Mouse (Mus musculus): ENCODE data around the gene Txn2.

Txn2 gene

DNA sequence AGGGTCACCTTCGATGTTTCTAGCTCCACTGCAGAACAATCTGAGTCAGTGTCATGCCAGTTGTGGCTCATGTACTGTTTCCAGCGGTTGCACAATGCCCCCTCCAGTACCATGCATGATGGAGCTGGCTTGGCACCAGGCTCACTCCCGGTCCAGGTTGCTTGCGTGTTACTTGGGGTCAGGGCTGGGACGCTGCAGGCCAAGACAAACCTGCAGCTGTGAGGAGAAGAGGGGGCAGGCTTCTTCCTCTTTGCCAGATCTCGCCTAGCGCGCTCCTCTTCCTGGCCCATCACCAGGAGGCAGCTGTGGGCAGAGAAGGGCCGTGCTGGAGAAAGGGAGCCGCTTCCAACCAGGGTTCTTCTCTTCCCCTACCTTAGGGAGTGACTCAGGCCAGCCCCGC lies 5.5 kb upstream of the Txn2 start:
- CTCF ChIA-PET, result interaction anchor here (0.6 to 0.7 kb wide), 2 partner anchors 28 to 66 kb away, joined by 4 to 7 read pairs; no protein-coding TSS in a partner anchor

DNA sequence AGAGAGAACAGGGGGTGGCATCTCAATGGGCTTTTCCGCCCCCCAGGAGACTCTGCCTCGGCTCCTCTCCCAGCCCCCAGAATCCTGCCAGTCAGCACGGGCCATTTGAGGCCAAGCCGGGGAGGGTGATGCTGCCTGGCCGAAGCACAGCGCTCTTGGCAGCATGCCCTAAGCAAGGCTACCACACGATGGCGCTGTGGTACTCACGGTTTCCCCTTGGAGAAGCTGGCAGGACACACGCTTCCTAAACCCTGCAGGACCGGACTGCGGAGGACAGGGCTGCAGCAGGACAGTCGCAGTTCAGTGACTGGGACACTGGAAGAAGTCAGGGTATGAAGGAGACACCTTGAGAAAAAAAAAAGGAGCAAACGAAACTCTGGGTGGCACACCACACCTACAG lies 5.0 kb upstream of the Txn2 start:
- CTCF ChIA-PET, result interaction anchor here (0.7 kb wide), 1 partner anchor 248 kb away, joined by 3 read pairs; no protein-coding TSS in a partner anchor

DNA sequence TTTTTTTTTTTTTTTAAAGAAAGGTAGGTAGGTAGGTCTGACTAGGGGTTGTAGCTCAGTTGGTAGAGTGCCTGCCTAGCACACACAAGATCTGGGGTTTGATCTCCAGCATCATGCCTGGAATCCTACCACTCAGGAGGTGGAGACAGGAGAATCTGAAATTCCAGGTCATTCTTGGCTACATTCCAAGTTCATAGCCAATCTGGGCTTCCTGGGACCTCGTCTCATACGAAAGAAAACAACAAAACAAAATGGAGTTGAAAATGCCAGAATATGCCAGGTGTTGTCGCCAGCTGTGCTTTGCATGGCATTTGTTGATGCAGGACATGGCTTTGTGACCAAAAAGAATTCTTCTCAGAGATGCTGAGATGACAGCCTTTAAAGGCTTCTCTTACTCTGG lies 4.4 kb upstream of the Txn2 start:
- CTCF ChIA-PET, result interaction anchor here (0.7 kb wide), 2 partner anchors 17 to 248 kb away, joined by 3 read pairs; no protein-coding TSS in a partner anchor

DNA sequence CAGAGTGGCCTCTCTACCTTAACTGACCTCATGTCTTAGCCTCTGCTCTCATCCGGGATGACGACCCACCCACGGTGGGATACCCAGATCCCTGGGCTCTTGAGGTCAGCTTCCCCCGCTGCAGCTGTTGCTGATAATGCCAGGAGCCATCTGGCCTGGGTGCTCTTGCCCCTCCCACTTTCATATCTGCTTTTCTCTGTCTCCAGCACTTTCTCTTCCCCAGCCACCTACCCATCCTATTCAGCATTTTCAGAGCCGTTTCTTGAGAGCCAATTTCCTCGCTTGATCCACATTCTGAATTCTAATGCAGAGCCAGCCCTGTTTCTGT lies 2.8 kb upstream of the Txn2 start:
- CTCF ChIA-PET, result interaction anchor here (0.5 to 0.7 kb wide), 2 partner anchors 116 to 610 kb away, joined by 3 to 5 read pairs; no protein-coding TSS in a partner anchor

DNA sequence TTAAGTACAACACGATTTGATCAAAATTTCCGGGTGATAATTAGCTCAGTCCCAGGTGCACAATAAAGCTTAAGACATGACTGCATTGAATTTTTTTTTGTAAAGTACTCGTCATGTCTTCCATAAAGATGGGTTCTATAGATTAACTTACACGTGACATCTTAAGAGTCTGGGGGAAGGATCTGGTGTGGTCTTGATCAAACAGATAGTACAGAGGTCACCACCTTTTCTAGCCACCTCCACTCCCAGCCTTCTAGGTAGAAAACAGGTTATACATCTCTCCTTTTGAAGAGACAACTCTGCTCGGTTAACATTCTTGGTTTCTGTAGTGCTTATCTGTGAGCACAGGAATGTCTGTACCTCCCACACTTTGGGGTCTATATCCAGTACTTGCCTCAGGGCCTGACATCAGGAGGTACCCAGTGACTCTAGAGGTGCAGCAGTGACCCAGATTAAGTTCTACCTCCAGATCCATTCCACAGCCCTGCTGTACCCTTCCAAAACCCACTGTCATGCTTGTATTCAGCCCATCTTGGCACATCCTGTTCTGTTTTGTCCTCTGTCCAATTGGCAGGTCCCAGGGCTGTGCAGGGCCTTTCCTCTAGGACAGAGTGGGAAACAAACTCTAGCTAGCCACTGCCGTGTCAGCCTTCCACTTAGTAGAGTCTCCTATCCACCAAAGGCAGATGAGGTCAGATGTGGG lies 2.3 kb upstream of the Txn2 start:
- CTCF ChIA-PET, result interaction anchor here (0.5 to 0.7 kb wide), 3 partner anchors 44 to 611 kb away, joined by 3 to 5 read pairs (median 3); no protein-coding TSS in a partner anchor

DNA sequence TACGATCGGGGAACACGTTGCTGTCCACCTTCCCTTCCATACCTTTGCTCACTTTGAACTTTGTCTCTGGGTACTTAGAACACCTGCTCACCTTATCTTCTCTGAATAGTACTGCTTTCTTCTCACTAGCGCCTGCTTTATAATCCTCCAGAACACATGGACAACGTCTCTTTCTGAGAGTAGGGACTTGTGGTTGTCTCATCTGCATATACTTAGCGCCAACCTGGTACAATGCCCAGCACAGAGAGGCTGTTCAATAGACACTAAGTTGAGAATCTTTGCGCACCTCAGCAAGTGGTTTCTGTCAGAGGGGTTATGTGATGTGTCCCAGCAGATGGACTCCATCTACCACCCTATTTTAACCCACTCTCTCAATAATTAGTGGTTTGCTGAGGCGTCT lies 998 bp upstream of the Txn2 start:
- CTCF ChIA-PET, result no interaction called here

DNA sequence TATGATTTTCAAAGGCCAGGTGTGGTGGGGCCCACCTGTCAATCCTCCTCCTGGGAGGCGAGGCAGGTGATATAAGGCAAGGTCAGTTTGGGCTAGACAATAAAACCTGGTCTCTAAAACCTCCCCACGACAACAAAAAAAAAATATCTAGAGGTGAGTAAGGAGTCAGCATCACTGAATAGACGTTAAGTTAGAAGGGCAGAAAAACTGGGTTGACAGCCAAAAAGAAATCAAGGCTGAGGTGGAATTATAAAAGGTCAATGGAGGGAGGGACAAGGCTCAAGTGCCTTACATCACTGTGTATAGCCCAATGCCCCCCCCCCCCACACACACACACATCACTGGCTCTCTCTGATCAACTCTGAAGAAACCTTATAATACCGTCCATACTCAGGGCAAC lies 715 bp downstream of the Txn2 start:
- CTCF ChIA-PET, result no interaction called here

DNA sequence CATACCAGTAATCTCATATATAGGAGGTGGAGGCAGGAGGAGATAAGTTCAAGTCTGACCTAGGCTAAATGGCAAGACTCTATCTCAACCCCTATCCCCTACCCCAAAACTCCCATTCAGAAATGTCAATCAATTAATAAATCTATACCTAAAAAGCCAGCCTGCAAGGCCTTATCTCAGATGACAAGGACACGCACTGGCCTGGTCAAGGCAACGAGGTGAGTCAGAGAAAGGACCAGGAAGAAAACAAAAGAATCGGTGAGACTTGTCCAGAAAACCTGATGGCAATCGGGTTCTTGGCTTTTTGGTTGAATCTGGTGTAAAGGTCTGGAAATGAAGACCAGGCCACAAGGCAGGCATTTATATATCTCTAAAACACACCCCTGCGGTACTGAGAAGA lies 1.9 kb downstream of the Txn2 start:
- CTCF ChIA-PET, result no interaction called here

DNA sequence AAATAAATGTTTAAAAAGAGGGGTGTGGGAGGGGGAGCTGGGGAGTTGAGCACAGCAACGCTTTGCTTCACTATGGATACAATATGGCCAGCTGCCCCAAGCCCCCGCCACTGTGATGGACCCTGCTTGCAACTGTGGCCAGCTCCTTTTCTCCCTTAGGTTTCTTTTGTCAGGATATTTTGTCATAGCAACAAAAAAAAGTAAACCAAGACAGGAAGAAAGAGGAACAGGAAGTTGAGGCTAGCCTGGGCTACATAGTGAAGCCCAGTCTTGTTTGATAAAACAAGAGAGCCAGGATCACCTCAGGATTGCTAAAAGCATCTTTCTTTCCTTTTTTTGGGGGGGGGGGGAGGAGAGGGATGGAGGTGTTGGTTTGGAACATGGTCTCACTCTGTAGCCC lies 3.6 kb downstream of the Txn2 start:
- CTCF ChIA-PET, result no interaction called here

DNA sequence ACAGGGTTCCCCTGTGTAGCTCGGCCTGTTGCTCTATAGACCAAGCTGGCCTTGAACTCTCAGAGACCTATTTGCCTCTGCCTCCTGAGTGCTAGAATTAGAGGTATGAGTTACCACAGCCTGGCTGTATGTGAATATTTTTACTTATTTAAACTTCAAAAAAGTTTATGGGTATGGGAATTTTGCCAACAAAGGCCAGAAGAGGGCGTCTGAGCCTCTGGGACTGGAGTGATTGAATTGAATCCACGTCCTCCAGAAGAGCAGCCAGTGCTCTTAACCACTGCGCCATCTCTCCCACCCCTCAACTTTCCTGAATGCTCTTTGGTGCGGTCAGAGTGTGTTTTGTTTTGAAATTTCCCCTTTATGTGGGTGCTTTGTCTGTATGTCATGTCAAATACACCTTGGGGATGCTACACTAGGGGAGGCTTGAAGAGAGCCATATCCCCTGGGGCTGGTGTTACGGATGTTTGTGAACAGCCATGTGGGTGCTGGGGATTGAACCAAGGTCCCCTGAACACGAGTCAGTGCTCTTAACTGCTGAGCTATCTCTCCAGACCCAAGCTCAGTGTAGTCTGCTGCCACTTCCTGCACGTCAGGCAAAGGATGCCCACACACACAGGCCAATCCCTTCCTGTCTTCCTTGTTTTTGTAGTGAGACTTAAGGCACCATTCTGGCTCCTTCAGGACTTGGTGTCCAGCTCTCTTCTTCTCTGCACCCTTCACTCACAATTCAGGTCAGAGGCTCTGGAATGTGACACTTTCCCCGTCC lies 5.4 kb downstream of the Txn2 start:
- CTCF ChIA-PET, result interaction anchor here (0.6 kb wide), 1 partner anchor 27 kb away, joined by 3 read pairs; no protein-coding TSS in a partner anchor

DNA sequence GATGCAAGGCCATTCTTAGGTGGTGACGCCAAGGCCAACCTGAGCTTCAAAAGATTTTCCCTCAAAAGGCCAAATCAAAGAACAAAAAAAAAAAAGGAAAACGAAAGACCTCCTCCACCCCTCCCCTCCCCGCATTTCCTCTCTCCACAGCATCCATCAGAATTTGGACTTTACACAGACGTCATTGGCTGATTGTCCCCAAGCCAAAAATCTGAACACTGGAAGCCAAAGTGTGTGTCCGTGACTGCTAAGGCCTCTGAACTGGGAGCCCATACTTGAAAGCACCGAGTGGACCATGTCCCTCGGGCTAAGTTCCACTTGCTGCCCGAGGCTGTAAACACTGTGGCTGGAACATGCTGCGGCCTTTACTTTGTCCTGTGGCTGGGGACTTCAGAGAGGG lies 6.1 kb downstream of the Txn2 start:
- CTCF ChIA-PET, result interaction anchor here (0.6 kb wide), 1 partner anchor 28 kb away, joined by 3 read pairs; no protein-coding TSS in a partner anchor

DNA sequence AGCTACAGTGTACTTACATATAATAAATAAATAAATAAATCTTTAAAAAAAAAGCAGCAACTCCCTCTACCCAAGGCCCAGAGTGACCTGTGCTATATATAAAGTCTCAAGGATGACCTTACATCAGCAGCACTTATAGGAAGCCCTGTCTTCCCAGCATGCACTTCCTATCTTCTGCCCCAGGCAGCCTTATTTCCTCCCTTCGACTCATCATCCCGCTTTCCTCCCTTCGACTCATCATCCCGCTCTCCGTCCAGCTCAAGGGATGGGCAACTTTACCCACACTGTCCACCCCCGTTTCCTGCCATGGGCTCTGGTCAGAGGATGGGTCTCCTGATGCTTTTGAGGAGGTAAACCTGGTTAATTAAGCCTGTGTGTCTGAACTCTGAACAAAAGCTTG lies 7.2 kb downstream of the Txn2 start:
- CTCF ChIA-PET, result interaction anchor here (0.6 to 0.7 kb wide), 2 partner anchors 592 to 1262 kb away, joined by 3 to 7 read pairs; no protein-coding TSS in a partner anchor

DNA sequence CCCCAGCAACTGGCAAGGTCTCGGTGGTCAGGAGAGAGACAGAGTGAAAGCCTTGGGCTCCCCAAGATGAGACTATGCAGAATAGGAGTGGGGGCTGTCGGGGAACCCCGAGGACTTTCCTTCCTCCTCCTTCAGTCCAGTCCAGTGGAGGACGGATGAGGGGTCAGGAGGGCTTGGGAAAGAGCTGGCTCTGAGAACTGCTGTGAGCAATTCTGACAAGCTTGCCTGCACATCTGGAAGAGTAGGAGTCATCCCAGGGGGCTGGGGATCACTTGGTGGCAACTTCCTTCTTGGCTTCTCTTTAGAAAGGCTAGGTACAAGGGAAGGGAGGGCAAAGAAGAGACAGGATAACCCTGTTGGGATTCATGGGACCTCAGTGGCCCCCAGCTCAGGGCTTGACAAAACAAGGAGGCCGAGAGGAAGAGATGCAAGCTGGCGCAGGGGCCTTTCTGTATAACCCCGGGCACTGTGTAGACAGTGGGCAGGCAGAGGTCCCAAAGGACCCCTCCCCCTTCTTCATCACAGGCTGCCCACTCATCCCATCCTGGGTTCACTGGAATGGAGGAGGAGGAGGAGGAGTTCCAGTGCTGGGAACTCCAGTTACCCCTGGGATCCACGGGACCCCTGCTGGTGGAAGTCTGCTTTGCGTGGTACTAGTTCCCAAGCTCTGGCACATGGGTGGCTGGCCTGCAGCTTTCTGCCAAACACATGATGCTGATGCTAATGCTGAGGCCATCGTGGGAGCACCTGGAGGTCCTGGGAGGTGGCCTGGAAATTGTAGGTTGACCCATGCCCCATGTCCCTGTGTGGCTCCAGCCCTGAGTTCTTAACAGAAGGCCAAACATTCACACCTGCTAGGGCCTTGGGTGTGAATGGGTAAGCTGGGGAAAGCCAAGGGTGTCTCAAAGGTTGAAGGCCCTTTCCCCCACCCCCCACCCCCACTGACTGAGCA lies 8.0 kb downstream of the Txn2 start:
- CTCF ChIA-PET, result interaction anchor here (0.6 to 0.7 kb wide), 2 partner anchors 593 to 1261 kb away, joined by 3 to 7 read pairs; no protein-coding TSS in a partner anchor

DNA sequence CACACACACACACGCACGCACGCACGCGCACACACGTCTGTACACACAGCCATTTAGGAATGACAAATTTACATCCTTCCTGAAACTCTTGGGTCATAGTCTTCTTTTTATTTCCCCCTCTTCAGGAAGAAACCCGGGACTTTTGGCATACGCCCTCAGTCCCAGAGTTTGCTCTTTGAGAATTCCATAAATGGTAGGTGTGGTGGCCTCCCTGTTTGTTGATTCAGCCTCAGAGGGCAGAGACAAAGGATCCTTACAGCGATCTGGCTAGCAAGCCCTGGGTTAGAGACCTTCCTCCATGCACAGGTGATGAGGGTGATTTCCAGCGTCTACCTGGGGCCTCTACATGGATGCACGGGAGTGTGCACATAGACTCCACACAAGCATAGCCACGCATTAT lies 9.4 kb downstream of the Txn2 start:
- CTCF ChIA-PET, result no interaction called here

DNA sequence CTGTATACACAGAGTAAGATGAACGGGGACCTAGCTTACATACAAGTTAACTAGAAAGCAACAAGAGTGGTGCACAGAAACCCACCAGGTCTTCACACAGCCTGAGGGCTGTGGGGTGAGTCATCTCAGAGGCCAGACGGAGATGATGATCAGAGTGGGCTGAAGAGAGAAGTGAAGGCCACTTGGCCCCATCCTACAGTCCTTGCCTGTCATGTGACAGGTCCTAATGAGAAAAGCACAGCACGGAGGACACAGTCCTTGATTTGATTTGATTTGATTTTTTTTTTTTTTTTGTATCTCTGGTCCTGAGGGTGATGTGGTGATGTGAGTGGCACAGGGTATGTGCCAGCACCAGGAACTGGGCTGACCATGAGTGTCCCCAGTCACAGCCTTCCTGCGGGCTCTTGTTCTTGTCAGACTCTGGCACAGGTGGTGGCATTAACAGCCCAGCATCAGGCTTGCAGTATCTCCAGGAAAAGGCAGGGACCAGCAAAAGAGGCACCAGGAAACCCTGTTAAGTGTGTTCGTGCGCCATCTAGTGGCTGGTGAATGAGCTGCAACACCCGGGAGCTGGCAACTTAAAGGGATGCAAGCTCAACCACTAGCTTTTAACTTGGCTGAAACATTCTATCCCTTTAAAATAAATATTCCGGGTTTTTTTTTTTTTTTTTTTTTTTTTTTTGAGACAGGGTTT lies 11.8 kb downstream of the Txn2 start:
- CTCF ChIA-PET, result interaction anchor here (0.6 to 0.7 kb wide), 2 partner anchors 119 to 1191 kb away, joined by 3 read pairs; no protein-coding TSS in a partner anchor

DNA sequence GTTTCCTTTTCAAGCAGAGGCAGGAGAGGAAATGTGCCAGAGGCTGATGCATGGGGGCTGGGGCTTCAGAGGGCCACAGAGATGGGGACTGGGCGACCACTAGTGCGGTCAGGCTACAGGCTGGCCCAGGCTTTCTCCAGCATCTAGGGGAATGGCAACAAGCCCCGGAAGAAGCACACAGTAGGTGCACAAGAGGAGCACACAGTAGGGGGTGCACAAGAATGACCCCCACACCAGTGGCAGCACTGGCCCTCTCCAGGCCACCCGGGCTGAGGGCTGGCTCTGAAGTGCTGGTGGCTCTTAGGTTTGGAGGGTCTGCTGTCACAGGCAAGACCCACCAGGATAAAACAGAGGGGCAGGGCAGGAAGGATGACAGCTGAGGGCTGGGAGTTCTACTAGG lies 13.5 kb downstream of the Txn2 start:
- CTCF ChIA-PET, result no interaction called here

DNA sequence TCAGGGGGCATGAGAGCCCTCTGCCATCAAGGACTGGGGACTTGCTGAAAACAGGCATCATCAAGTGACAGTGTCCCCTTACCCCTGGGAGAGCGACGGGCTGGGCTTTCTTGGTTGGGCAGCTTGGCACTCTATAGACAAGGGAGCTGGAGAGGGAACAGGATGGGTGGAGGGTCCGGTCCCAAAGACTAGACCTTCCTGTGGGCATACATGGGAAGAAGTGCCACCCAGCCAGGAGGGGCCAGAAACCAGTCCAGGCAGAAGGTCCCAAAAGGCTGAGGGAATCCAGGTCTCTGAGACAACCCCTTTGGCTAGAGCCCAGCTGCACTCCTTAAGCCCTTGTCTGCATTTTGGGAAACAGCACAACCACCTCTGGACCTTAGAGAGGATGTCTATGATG lies 14.3 kb downstream of the Txn2 start:
- CTCF ChIA-PET, result interaction anchor here (0.6 kb wide), 1 partner anchor 86 kb away, joined by 5 read pairs; no protein-coding TSS in a partner anchor

DNA sequence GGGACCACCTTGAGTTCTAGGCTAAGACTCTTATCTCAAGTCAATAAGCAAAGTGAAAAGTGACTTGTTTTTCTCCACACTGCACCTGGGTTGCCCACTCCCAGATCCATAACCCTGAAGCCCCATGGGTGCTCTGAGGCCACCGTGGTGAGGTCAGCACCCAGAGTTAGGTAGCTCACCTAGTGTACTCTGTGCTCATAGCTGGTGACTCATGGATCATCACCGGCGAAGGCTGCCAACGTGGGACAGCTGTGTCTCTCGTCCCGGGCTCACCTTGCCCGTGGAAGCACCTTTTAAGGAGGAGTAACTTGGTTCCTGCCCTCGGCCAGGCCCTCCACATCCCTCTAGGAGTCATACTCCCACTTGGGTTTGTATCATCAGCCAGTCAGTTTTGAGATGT lies 15.8 kb downstream of the Txn2 start:
- CTCF ChIA-PET, result no interaction called here

DNA sequence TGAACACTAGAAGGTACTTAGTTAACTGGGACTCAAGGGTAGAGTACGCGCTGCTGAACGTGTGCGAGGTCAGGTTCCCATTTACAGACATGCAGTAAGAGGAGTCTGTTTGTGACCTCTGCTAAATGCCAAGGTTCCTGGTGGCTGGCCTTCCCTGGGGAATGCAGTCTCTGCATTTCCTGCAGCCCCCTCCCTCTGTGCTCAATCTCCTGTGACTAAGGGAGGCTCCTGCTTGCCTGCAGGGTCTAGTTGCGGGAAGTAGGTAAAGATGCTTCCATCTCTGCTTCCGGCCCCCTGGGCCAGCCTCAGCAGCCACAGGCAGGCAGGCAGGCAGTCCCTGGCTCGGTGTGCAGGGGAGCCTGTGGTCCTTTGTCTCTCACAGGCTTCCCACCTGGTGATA lies 16.2 kb downstream of the Txn2 start:
- CTCF ChIA-PET, result no interaction called here

DNA sequence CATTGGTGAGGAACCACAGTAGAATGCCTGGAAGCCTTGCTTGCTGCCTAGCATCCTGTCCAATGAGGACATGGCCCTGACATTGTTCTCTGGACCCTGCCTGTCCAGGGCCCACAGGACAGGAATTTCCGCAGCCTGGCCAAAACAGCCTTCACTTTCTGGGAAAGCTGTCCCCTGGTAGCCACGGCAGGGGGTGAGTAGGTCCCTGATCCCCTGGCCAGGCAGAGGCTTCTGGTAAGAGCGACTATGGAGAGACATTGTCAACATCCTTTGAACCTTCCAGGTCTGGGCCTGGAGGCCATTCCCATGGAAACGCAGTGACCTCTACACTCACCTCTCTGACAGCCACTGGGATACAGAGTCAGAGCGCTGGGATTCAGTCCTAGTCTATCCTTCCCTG lies 16.8 kb downstream of the Txn2 start:
- CTCF ChIA-PET, result no interaction called here

DNA sequence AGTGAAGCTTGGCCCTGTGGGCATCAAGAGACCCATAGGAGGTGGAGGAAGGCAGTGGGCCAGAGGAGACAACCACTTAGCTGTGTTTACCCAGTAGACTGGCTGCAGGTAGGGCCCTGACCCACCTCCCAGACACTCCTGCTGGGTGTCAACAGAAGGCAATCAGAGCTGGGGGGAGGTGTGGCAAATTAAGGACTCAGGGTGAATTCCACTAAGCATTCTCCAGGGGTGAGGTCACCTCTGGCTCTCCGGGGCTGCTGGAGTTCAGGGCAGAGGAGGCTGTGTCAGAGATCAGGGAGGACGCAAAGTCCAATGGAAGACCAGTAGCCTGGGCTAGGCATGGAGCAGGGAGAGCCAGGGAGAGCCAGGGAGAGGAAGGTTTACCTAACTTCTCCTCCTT lies 17.7 kb downstream of the Txn2 start:
- CTCF ChIA-PET, result no interaction called here

All from spleen, embryonic (tissue).